Mouse (Mus musculus): ENCODE data around the gene Tssc4.

Tssc4 gene

DNA sequence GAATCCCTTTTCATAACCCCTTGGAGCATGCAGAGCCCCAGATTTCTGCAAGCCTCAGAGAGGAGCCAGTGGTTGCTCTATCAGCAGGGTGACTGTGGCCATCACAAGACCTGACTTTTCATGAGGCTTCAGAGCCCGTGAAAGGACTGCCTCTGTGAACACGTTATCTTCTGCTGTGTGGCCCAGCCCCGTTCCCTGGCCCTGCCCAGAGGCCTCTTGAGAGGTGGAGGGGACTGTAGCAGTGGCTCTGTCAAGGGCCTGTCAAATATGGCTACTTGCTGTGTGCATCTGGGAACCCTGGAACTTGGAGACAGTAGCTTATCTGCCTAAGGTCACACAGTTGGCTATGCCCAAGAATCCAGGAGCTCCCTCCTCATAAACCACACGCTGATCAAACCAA, 42.7 kb downstream of the Tssc4 start:
- DNase-seq, result no peak

GRCm38 (mm10) chr7:143112395-143112794, 43.3 kb downstream of the Tssc4 start:
- no peak for DNase-seq

- DNase-seq, result no peak
These were observed 45.7 kb downstream of the Tssc4 start for GRCm38 (mm10) chr7:143114773-143115172.

DNA sequence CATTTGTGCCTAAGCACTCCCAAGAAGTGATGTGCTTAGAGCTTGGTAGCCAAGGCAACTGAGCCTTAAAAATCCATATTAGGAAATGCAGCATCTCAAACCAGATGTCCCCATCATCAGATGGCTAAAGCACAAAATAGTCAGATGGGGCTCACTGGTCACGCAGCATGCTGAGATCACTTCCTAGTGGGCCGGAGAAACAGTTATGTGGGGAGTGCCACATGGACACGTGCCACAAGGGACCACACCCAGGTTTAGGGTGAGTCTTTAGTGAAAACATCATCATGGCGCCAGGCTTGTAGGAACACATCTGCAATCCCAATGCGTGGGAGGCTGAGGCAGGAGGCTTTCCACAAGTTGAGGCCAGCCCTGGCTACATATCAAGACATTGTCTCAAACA, 47.5 kb downstream of the Tssc4 start:
- no peak for DNase-seq

DNA sequence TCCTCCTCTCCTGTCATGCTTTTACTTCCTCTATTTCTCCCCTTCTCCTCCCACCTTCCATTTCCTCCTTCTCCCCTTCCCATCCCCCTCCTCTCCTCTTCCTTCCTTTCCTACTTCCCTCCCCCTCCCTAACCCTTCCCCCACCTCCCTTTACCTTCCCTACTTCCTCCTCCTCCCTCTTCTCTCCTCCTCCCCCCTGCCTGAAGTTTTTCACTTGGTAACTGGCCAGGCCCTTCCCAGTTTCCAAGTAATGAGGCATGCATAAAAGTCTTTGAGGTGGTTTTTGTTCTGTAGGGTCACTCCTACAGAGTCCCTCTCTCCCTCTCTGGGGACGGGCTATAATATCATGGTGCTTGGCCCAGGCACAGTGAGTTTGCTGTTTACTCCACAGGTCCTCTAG, 50.4 kb downstream of the Tssc4 start:
- no peak for DNase-seq

- no peak for DNase-seq
These were observed 50.8 kb downstream of the Tssc4 start for GRCm38 (mm10) chr7:143119826-143120225.
